Mouse (Mus musculus) liver, postnatal 0 days (tissue): ENCODE measurements around the gene D8Ertd738e. TPM values are rescaled to one million over a fixed set of nuclear protein-coding genes. Genes with fewer than 3 reads are reported as not detected.

Experiments used
- ATAC-seq: fragments of 200-750 bp; cut with Nextera tagmentation; 2 replicates; pipeline ENCODE4 v1.8.0; 2017; ENCODE audit warnings: mild to moderate bottlenecking, moderate library complexity
- DNase-seq: peaks from one replicate; pipeline ENCODE4 v3.0.0-alpha.2; 2016
- H3K27ac ChIP-seq: fragments of 300-500 bp; sonication (generic); 2 replicates; pipeline ENCODE4 v1.5.1; 2014; ENCODE audit warnings: antibody characterized with exemption, moderate library complexity, mild to moderate bottlenecking, low read depth
- H3K27me3 ChIP-seq: fragments of 300-500 bp; sonication (generic); 2 replicates; pipeline ENCODE4 v1.6.1; 2014; ENCODE audit warnings: low read length, control low read depth, mixed read lengths; ENCODE audit not compliant: insufficient read depth
- H3K36me3 ChIP-seq: fragments of 300-500 bp; sonication (generic); replicated peaks from 2 replicates; pipeline ENCODE4 v1.6.1; 2014; ENCODE audit warnings: mild to moderate bottlenecking, control low read depth, low read length, moderate library complexity, mixed read lengths; ENCODE audit not compliant: insufficient read depth
- H3K4me1 ChIP-seq: fragments of 300-500 bp; sonication (generic); 2 replicates; pipeline ENCODE4 v1.6.1; 2014; ENCODE audit warnings: antibody characterized with exemption, mild to moderate bottlenecking, control low read depth; ENCODE audit not compliant: insufficient read depth
- H3K4me2 ChIP-seq: fragments of 300-500 bp; sonication (generic); 2 replicates; pipeline ENCODE4 v1.6.1; 2014; ENCODE audit warnings: low read depth, mild to moderate bottlenecking, low read length, moderate library complexity, mixed read lengths
- H3K4me3 ChIP-seq: fragments of 300-500 bp; sonication (generic); 2 replicates; pipeline ENCODE4 v1.5.1; 2014; ENCODE audit warnings: low read depth, low read length
- H3K9ac ChIP-seq: fragments of 300-500 bp; sonication (generic); replicated peaks from 2 replicates; pipeline ENCODE4 v1.6.1; 2014; ENCODE audit warnings: mild to moderate bottlenecking, moderate library complexity
- H3K9me3 ChIP-seq: fragments of 300-500 bp; sonication (generic); 2 replicates; pipeline ENCODE4 v1.6.1; 2016; ENCODE audit warnings: mild to moderate bottlenecking, control low read depth, low read length, mixed read lengths
- CTCF ChIP-seq: sonication (generic); IDR thresholded peaks from 2 replicates; pipeline ENCODE4 v1.5.1; 2016; ENCODE audit warnings: antibody characterized with exemption, low read depth
- EP300 ChIP-seq: IDR thresholded peaks from 2 replicates; pipeline ENCODE4 v1.6.1; 2016; ENCODE audit warnings: antibody characterized with exemption, low read depth, mild to moderate bottlenecking
- WGBS: fragments of 180-500 bp; shearing (Covaris S2); extraction: QIAGEN DNeasy Blood & Tissue Kit; methylation state at CpG from one replicate; pipeline ENCODE4 v1.1.7; 2014; ENCODE audit not compliant: insufficient replicate concordance; 5-methylcytosine and 5-hydroxymethylcytosine counted together
- polyA plus RNA-seq: library from polyadenylated mRNA; unstranded; fragments of >200 nt; fragmentation: Nextera tagmentation; extraction: Ambion mirVana; gene quantifications from 2 replicates; pipeline ENCODE4 v1.2.1, GENCODE M21; 2015

The D8Ertd738e gene
- polyA plus RNA-seq, 1 experiment from 2014 or later, result 201 TPM

GRCm38 (mm10) chr8:84206666-84207065 is 42.9 kb downstream of the D8Ertd738e start:
- WGBS, result 79% methylated on average over 3 of the region's 3 CpGs
- Histone ChIP-seq H3K4me1 (peaks cover 33% of the 10 kb centered on the region), H3K4me2 (no peak overlapping the region), H3K9me3 (no peaks in the 10 kb centered on the region), H3K4me3 (no peak overlapping the region), H3K27me3 (no peaks in the 10 kb centered on the region), H3K27ac (no peak overlapping the region), H3K36me3 (peaks cover 12% of the 10 kb centered on the region), H3K9ac (no peak overlapping the region)
- DNase-seq (no peak), ATAC-seq (no peak)
- TF ChIP-seq EP300 (no peak), CTCF (0 out of 2 replicates have a peak, but pooled peaks have one; percentile 9)

- ATAC-seq (no peak), DNase-seq (no peak)
- H3K4me1 ChIP-seq, result peaks cover 43% of the 10 kb centered on the region
- no peak overlapping the region for H3K27ac ChIP-seq
- TF ChIP-seq CTCF (no peak), EP300 (no peak)
- no peak overlapping the region for H3K4me3 ChIP-seq
- no peaks in the 10 kb centered on the region for H3K9me3 ChIP-seq
- H3K27me3 ChIP-seq, result peaks cover 8% of the 10 kb centered on the region; the same call in 1 of the 2 replicates
- H3K4me2 ChIP-seq, result no peak overlapping the region
- H3K9ac ChIP-seq, result no peak overlapping the region
- 83% methylated on average over 5 of the region's 5 CpGs for WGBS
- peaks cover 9% of the 10 kb centered on the region; the same call in 1 of the 2 replicates for H3K36me3 ChIP-seq
These were observed 44.4 kb downstream of the D8Ertd738e start for GRCm38 (mm10) chr8:84205073-84205472.

GRCm38 (mm10) chr8:84203975-84204772 is 45.3 kb downstream of the D8Ertd738e start:
- Histone ChIP-seq H3K4me1 (peaks cover 50% of the 10 kb centered on the region), H3K36me3 (peaks cover 9% of the 10 kb centered on the region; the same call in 1 of the 2 replicates), H3K27me3 (peaks cover 9% of the 10 kb centered on the region; the same call in 1 of the 2 replicates), H3K9me3 (no peaks in the 10 kb centered on the region), H3K9ac (peak overlapping the region; percentile 66), H3K4me2 (peak overlapping the region; percentile 91), H3K27ac (peak overlapping the region; percentile 95), H3K4me3 (peak overlapping the region; percentile 67)
- TF ChIP-seq CTCF (peak; percentile 55), EP300 (peak; percentile 47; the same call in 1 of the 2 replicates)
- peak; percentile 64 for DNase-seq
- 29% methylated on average over 13 of the region's 13 CpGs for WGBS
- peak; percentile 51 for ATAC-seq

GRCm38 (mm10) chr8:84202938-84203917 is 46.3 kb downstream of the D8Ertd738e start:
- Histone ChIP-seq H3K9me3 (no peaks in the 10 kb centered on the region), H3K27me3 (peaks cover 9% of the 10 kb centered on the region; the same call in 1 of the 2 replicates), H3K4me3 (peak overlapping the region; percentile 67), H3K9ac (peak overlapping the region; percentile 66), H3K4me1 (peaks cover 55% of the 10 kb centered on the region), H3K27ac (peak overlapping the region; percentile 95), H3K36me3 (peaks cover 4% of the 10 kb centered on the region; the same call in 1 of the 2 replicates), H3K4me2 (peak overlapping the region; percentile 91)
- ATAC-seq, result peak; percentile 57
- TF ChIP-seq EP300 (no peak), CTCF (no peak)
- peak; percentile 78 for DNase-seq
- 8% methylated on average over 34 of the region's 34 CpGs for WGBS

GRCm38 (mm10) chr8:84202466-84202865 is 47.1 kb downstream of the D8Ertd738e start:
- H3K4me3 ChIP-seq, result peak overlapping the region; percentile 67
- ATAC-seq (no peak), DNase-seq (peak; percentile 57)
- H3K27ac ChIP-seq, result peak overlapping the region; percentile 95
- 0 out of 2 replicates have a peak, but pooled peaks cover 3% of the 10 kb centered on the region for H3K36me3 ChIP-seq
- H3K27me3 ChIP-seq, result peaks cover 9% of the 10 kb centered on the region; the same call in 1 of the 2 replicates
- H3K4me1 ChIP-seq, result peaks cover 59% of the 10 kb centered on the region
- H3K4me2 ChIP-seq, result peak overlapping the region; percentile 91
- no peaks in the 10 kb centered on the region for H3K9me3 ChIP-seq
- H3K9ac ChIP-seq, result peak overlapping the region; percentile 86; the same call in 1 of the 2 replicates
- WGBS, result 35% methylated on average over 9 of the region's 9 CpGs
- no peak for TF ChIP-seq EP300
- TF ChIP-seq CTCF, result no peak
